Mouse (Mus musculus): ENCODE data around the gene Akt3. TPM values are rescaled to one million over a fixed set of nuclear protein-coding genes. Genes with fewer than 3 reads are reported as not detected.

The Akt3 gene
- total RNA-seq, 2 experiments from 2014 or later: 314 to 337 TPM

DNA sequence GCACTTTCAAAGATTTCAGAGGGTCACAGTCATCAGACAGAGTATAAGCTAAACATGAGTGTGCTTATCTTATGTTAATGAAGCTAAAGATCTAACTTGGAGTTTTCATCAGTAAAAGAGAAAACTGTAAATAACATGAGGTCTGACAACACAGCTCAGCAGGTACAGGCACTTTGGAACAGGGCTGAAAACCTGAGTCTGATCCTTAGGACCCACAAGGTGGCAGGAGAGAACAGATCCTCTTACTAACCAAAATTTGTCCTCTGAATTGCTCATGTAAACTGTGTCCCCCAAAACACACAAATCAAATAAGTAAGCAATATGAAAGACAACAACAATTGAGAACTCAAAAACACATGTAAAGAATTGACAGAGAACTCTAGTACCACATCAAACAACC is 62.8 kb downstream of the Akt3 start:
- DNase-seq (ENCODE audit: extremely low spot score in 1 of 2, low spot score in 2 of 2): no peak
- intact Hi-C loops (cut with DNase I): loop anchor here (10.0 kb wide), 1 partner anchor 490 kb away; no protein-coding TSS in a partner anchor

DNA sequence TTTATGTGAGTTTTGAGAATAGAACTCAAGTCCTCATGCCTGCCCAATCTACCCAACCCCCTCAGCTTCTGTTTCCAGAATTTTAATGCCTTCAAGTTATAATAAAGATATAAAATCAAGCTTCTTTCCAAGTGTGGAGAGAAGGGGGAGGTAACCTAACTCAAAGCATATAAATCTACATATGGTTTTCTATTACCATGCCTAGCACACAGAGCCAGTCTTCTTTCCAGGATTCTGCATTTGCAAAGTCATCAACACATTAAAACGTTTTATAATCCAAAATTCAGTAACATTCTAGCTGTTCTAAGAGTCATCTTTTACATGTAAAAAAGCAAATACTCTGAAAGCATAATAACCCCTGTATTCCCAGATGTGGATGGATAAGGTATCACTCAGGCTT is 63.7 kb downstream of the Akt3 start:
- intact Hi-C loops (cut with DNase I): loop anchor here (5.0 to 10.0 kb wide), 2 partner anchors 248 to 490 kb away; partner anchors contain the start of gene Zbtb18
- no peak for DNase-seq (ENCODE audit: extremely low spot score in 1 of 2, low spot score in 2 of 2)

DNA sequence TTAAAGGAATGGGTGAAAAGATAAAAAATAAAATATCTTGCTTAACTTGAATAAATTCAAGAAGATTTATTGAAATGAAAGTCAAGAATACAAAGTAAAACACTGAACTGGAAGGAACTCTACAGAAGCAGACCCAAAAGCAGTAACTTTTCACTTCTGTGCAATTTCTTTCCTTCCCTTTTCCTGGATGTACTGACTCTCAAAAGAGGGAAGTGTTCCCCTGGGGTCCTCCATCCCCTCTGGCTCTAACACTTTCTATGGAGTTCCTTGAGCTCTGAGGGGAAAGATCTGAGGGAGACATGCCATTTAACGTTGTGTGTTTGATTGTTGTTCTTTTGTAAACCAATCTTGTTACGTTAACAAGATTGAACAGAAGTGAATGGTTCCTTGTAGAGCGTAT is 66.4 kb downstream of the Akt3 start:
- intact Hi-C loops (cut with DNase I): loop anchor here (5.0 to 10.0 kb wide), 2 partner anchors 251 to 493 kb away; partner anchors contain the start of gene Zbtb18
- DNase-seq (ENCODE audit: extremely low spot score in 1 of 2, low spot score in 2 of 2): no peak

DNA sequence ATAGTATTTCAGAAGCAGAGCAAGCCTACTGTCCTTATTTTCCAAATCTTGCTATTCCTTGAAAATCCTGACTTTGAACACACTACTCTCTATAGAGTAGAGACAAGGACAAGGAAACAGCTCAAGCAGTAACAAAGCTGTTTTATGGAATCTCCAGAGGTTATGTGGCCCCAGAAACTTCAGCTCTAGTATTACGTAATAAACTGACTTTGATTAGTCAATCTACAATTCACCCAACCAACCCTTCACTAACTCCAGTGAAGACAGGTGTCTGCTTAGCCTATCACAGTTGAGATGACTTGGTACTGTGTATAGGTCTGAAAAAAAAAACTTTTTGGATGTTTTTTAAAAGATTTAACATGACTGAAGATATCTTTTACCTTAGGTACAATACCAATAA is 67.6 kb downstream of the Akt3 start:
- no peak for DNase-seq (ENCODE audit: extremely low spot score in 1 of 2, low spot score in 2 of 2)
- intact Hi-C loops (cut with DNase I): loop anchor here (5.0 to 10.0 kb wide), 2 partner anchors 252 to 494 kb away; partner anchors contain the start of gene Zbtb18

DNA sequence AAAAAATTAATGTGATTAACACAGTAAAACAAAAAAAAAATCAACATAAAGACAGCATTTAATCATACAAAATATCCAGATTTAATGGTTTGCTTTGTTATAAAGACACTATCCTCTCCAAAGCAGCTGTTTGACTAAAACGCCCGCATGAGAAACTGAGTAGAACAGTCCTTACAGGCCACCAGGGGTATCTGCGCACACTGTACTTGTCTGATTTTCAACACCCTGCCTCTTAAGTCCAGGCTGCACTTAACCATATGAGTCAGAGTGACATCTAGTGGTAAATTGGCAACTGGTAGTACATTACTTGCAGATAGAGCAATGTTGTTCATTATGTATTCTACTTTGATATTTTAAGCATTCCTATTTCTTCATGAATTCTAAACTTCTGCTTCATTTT is 69.3 kb downstream of the Akt3 start:
- intact Hi-C loops (cut with DNase I): loop anchor here (5.0 kb wide), 1 partner anchor 311 kb away; no protein-coding TSS in a partner anchor
- DNase-seq (ENCODE audit: extremely low spot score in 1 of 2, low spot score in 2 of 2): peak; percentile 21 to 36

DNA sequence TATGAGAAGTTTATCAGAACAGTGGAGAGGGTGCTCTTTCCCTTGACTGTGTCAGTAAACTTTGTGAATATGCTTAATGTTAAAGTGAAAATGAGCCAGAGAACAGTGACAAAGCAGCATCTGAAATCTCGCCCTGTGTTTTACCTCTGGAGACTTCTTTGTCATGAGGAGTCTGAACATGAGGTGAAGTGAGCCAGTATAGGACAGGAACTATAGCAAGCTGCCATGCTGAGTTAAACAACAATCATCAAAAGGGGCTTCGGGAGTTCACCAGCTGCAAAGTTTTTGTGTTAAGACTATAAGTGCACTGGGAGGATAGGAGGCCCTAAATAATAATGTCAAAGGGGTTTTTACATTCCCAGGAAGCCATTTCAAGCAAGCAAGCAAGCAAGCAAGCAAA is 71.3 kb downstream of the Akt3 start:
- intact Hi-C loops (cut with DNase I): loop anchor here (5.0 kb wide), 1 partner anchor 309 kb away; no protein-coding TSS in a partner anchor
- DNase-seq (ENCODE audit: extremely low spot score in 1 of 2, low spot score in 2 of 2): no peak

DNA sequence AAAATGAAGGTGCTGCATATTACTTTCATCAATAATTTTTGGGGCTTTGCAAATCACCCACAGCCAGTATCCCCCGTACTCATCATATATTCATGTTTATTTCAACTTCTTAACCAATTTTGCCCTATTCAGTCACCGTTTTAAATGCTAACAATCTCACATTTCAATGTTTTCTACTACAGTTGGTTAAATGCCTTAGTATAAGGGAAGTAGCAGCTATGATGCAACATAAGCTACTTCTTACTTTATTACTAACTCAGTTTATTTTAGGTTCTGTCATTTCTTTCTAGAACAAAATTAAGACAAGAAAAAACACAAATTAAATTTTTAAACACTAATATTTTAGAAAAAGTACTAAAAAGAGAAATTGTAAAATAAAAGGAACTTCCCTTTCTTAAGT is 78.4 kb downstream of the Akt3 start:
- intact Hi-C loops (cut with DNase I): no loop called here
- no peak for DNase-seq (ENCODE audit: extremely low spot score in 1 of 2, low spot score in 2 of 2)

DNA sequence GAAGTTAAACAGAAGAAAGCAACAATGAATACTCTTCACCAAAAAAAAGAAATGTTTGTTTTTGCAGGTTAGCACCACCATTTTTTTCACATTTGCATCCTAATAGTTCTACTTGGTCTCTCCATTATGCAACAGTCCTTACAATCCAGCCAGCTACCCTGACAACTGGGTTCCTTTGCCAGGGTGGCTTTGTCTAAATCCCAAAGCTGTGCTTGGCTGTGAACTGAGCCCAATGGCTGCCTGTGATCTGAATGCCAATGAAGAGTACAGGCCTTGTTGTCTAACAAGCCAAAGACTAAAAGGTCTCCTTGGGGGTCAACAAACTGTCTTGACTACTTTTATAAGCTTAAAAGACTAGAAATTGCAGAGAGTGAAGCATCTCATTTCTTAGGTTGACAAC is 82.6 kb downstream of the Akt3 start:
- intact Hi-C loops (cut with DNase I): no loop called here
- peak; percentile 35 to 75 for DNase-seq (ENCODE audit: extremely low spot score in 1 of 2, low spot score in 2 of 2)

DNA sequence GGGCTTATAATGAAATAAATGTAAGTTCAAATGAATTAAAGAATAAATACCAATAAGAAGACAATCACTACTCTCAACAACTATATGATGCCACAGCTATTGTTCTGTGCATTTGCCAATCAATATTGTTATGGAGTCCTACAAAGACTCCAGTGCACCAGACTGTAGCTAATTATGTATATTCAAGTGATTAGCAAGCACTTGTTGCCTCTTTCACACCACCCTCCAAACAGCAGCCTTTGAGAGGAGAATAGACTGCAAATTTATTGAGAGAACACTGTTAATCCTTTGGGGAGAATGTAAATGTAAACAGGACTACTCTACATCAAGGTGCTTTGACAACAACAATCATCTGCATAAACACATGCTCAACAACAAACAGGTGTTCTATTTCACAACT is 86.7 kb downstream of the Akt3 start:
- intact Hi-C loops (cut with DNase I): no loop called here
- DNase-seq (ENCODE audit: extremely low spot score in 1 of 2, low spot score in 2 of 2): no peak

DNA sequence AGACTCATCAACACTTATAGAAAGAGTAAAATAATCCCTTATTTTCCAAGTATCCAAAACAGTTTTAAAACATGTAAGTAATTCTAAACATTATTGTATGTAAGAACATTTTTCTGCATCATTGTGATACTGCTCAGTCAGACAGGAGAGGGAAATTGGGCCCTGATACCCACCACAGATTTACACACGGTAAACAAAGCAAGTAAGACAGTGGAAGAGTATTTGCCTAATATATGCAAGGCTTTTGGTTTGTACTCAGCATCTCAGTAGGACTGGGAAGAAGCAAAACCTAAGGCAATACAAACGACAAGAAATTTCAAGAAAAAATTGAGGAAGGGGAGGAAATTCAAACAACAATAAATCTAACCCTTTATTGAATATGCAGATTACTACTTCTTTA is 92.2 kb downstream of the Akt3 start:
- no peak for DNase-seq (ENCODE audit: extremely low spot score in 1 of 2, low spot score in 2 of 2)
- intact Hi-C loops (cut with DNase I): no loop called here

DNA sequence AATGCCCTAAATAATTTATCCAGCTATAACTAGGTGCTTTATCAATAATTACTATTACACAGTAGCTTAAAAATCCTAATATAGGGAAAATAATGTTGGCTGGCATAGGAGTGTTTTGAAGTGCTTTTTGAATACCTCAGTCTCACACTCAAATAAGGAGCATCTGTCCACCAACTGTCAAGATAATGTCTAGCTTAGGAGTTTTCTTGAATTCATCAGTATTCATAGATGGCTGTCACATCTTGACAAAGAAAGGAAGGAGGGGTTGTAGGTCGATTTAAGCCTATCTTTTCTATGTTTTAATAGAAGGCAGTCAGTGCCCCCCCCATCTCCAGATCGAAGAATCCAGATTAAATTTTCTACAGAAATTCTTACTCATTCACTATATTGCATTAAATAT is 92.7 kb downstream of the Akt3 start:
- intact Hi-C loops (cut with DNase I): no loop called here
- no peak for DNase-seq (ENCODE audit: extremely low spot score in 1 of 2, low spot score in 2 of 2)

DNA sequence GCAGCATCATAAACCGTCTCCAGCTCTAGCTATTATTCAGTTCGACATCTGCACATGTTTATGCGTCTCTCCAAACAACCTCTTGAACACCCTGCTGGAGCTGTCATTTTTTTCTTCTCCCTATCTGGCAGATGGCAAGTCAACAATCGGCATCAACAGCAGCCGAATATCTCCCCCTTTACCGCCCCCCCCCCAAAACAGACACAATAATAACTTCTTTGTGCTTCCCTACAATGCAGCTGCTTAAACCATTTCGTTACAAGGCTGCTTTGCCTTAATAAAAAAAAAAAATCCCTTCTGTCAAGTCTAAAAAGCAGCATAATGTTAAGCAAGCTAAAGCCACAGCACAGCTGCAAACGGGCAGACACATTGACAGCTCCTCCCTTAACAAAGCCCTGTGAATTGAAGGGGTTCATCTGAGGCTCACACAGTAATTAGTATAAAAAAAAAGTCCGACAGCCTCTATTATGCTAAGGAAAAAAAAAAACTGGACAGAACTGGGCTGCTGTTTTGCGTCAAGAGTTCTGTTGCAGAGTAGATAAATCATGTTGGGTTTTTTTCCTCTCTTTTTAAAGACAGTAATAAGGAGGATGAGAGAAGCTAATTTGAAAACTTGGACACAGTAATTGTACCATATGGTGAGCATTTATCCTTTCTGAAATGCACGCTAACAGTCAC is 107.5 kb downstream of the Akt3 start:
- peak in 1 of 2 experiments; percentile 23 for DNase-seq (ENCODE audit: extremely low spot score in 1 of 2, low spot score in 2 of 2)
- intact Hi-C loops (cut with DNase I): no loop called here

DNA sequence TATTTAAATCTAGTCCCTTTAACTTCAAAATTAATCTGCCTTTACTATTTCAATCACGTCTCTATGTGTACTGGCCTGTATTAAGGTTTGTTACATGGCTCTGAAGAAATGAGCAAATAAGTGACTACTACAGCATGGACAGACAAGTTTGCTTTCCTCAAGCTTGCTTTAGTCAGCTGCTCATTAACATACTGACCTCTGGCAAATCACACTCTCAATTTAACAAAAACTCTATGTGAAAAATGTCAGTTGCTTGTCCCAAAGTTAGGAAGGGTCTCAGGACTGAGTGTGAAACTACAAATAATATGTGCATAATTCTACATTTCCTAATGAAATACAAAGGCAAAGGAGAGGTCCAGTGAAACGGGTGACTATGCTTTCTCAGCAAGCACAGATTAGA is 109.3 kb downstream of the Akt3 start:
- intact Hi-C loops (cut with DNase I): loop anchor here (5.0 kb wide), 1 partner anchor 294 kb away; the partner anchor contains the start of gene Zbtb18
- no peak for DNase-seq (ENCODE audit: extremely low spot score in 1 of 2, low spot score in 2 of 2)

DNA sequence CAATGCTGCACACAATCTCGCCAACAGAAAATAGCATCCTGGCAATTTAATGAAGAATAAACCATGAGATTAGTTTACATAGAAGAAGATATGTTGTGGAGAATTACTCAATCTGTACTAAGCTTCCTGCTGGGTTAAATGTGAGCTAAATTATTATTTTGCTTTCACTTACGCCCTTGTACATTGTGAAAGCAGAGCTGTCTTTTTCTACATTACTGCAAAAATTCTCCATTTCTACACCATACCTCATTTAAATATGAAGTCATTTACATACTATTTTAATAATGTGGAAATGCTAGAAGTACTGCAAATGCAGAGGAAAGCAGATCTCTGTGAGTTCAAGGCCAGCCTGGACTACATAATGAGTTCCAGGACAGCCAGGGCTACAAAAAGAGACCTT is 116.5 kb downstream of the Akt3 start:
- intact Hi-C loops (cut with DNase I): no loop called here
- no peak for DNase-seq (ENCODE audit: extremely low spot score in 1 of 2, low spot score in 2 of 2)

DNA sequence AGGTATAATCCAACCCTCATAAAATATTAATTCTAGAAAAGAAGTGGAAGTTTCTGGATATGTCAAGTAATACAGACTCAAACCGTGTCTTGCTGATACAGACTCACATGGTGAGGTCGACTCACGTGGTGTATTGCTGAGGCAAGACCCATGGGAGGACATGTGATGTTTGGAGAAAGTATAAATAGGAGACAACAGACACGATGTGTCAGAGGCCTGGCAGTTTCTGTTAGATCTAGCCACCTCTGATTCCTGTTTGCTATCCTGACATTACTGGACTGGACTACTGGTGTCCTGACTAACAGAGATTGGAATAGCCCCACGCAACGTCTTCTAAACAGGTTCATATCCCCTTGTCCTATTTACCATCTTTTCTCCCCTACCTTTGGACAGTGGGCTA is 118.4 kb downstream of the Akt3 start:
- intact Hi-C loops (cut with DNase I): no loop called here
- no peak for DNase-seq (ENCODE audit: extremely low spot score in 1 of 2, low spot score in 2 of 2)

DNA sequence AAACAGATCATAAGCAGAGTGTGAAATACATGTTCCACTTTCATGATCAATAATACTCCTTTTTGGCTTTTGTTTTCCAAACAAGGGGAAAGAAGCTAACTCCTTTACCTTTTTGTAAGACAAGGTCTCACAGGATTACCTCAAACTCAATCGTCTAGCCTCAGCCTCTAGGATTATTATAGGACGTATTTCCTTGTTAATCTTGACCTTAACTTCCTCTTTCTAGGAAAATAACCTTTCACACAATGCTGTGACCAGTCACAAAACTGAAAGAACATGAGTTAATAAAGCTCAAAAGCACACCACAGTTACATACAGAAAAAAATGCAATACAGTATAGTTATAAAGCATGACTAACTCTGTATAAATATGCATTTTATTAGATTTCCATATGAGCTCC is 126.5 kb downstream of the Akt3 start:
- intact Hi-C loops (cut with DNase I): no loop called here
- no peak for DNase-seq (ENCODE audit: extremely low spot score in 1 of 2, low spot score in 2 of 2)

DNA sequence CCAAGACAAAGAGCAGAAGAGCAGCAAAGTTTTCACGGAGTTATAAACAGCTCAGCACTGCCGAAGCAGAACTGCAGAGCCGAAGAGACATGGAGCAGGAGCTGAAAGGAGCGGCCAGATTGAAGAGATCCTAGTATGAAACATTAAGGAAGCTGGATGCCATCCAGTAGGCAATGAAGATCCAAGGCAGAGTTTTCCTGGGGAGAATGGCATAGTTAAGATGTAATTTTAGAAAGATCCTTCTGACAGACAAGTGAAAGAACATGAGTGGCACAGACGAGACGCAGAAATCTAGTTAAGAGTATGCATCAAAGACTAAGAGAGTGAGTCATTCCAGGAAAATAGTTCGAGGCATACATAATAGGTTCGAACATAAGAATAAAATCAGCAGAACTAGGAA is 131.3 kb downstream of the Akt3 start:
- peak in 1 of 2 experiments; percentile 56 for DNase-seq (ENCODE audit: extremely low spot score in 1 of 2, low spot score in 2 of 2)

DNA sequence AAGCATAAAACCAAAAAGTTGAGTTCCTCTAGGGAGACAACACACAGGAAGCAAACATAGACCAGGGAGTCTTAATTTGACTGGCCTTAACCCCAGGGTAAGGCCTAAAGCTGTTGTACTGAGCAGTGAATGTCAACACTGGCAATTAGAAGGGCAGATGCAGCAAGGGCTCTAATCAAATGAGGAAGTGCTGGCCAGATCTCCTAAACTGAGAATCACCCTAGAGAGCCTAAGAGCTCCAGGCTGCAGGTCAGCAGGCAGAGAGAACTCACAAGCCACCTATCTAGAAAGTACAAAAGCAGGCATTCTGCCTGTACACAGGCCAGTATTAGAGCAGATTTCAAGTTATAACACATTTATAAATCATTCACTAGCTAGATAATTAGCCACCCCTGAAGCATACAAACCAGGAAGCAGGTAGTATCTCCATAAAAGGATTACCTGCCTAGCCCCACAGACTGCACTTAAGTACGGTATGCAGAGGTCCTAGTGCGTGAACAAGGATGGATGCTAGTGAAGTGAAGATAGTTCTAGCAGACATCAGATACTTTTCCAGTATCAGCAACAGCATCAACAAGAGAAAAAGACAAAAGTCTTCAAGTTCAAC is 147.2 kb downstream of the Akt3 start:
- intact Hi-C loops (cut with DNase I): no loop called here
- DNase-seq (ENCODE audit: extremely low spot score in 1 of 2, low spot score in 2 of 2): no peak

More for the DNA sequence above, 131.3 kb downstream of the Akt3 start:
- intact Hi-C loops (cut with DNase I): no loop called here

DNA sequence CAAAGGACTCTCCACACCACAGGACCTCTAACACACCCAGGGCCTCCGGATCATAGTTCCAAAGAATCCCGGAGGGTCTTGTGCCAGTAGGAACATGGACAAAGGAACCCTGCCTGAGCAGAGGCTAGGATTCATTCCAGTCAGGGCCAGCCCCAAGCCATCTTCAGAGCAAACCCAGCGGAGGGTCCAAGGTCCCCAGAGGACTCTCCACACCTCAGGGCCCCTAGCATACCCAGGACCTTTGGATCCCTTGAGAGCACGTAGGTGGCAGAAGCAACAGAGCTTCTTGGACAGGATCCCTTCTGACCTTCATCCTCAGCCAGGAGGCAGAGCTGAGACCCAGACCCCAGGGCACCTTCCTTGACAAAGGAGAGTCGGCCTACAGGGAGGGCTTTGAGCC is 167.5 kb downstream of the Akt3 start:
- intact Hi-C loops (cut with DNase I): no loop called here
- no peak for DNase-seq (ENCODE audit: extremely low spot score in 1 of 2, low spot score in 2 of 2)

DNA sequence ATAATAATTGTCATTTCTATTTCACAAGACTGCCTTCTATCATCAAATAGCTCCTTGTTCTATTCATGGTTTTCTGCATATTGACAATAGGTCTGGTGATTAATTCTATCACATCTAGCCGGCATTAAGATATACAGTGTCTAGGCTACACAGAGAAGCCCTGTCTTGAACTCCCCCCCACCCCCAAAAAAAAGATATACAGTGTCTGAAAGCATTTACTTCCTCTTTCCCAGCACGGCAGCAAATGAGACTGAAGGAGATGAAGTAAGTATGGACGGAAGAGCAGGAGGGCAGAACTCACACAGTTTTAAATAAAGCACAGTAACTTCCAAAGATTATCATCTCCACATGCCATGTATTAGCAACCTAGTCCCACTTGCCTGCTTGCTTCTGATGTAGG is 168.5 kb downstream of the Akt3 start:
- intact Hi-C loops (cut with DNase I): no loop called here
- no peak for DNase-seq (ENCODE audit: extremely low spot score in 1 of 2, low spot score in 2 of 2)

All from left cerebral cortex, postnatal 10 days (tissue).